Mouse (Mus musculus) liver, adult 2 months (tissue): ENCODE results near the gene Vmn2r26. TPM values are rescaled to one million over a fixed set of nuclear protein-coding genes. Genes with fewer than 3 reads are reported as not detected.
"Not testable (repeated sequence)": the region's sequence is repeated elsewhere in the genome, so short reads cannot be mapped to it uniquely, and the experiment has no call there.

Source experiments
- DNase-seq: peaks from one replicate; pipeline ENCODE4 v3.0.0-alpha.2; 2011; ENCODE audit warnings: low read depth, low spot score; ENCODE audit errors: extremely low read depth
- H3K27ac ChIP-seq: fragments of 200-500 bp; replicated peaks from 2 replicates; pipeline ENCODE4 v1.5.1; 2012; ENCODE audit warnings: low read depth, mild to moderate bottlenecking, control low read depth, inconsistent platforms, low read length; ENCODE audit not compliant: insufficient read depth
- H3K27me3 ChIP-seq: fragments of 200-500 bp; 2 replicates; pipeline ENCODE4 v1.6.1; 2012; ENCODE audit warnings: mild to moderate bottlenecking, moderate library complexity, low read length, inconsistent platforms; ENCODE audit not compliant: control insufficient read depth, insufficient read depth
- H3K36me3 ChIP-seq: fragments of 200-500 bp; 2 replicates; pipeline ENCODE4 v1.6.1; 2012; ENCODE audit warnings: low read length, inconsistent platforms; ENCODE audit not compliant: control insufficient read depth, insufficient read depth
- H3K4me1 ChIP-seq: fragments of 200-500 bp; 2 replicates; pipeline ENCODE4 v1.6.1; 2011; ENCODE audit warnings: low read length; ENCODE audit not compliant: control insufficient read depth, insufficient read depth
- H3K4me3 ChIP-seq: fragments of 200-500 bp; 2 replicates; pipeline ENCODE4 v1.5.1; 2011; ENCODE audit warnings: low read depth, mild to moderate bottlenecking, control low read depth, low read length, moderate library complexity; ENCODE audit not compliant: insufficient read depth
- H3K79me2 ChIP-seq: fragments of 200-500 bp; 2 replicates; pipeline ENCODE4 v1.6.1; 2012; ENCODE audit warnings: inconsistent platforms, mild to moderate bottlenecking, low read length, moderate library complexity; ENCODE audit not compliant: control insufficient read depth, insufficient read depth
- H3K9ac ChIP-seq: fragments of 200-500 bp; 2 replicates; pipeline ENCODE4 v1.6.1; 2012; ENCODE audit warnings: low read depth, mild to moderate bottlenecking, control low read depth, inconsistent platforms, low read length
- CTCF ChIP-seq: fragments of 200-500 bp; IDR thresholded peaks from 2 replicates; pipeline ENCODE4 v1.5.1; 2011; ENCODE audit warnings: low read depth, low read length, control low read depth
- POLR2A ChIP-seq: fragments of 200-500 bp; IDR thresholded peaks from 2 replicates; pipeline ENCODE4 v1.6.1; 2011; ENCODE audit warnings: low read length, control low read depth; ENCODE audit not compliant: insufficient read depth; ENCODE audit errors: extremely low read depth
- WGBS: fragments of 180-500 bp; shearing (Covaris S2); methylation state at CpG from one replicate; pipeline ENCODE4 v1.1.7; 2018; 5-methylcytosine and 5-hydroxymethylcytosine counted together
- polyA plus RNA-seq: library from polyadenylated mRNA; depleted of rRNA; stranded (reverse); fragments of >200 nt; gene quantifications from 2 replicates; pipeline ENCODE4 v1.2.3, GENCODE M21; 2012; rRNA removed
- total RNA-seq: library from RNA; depleted of rRNA; stranded (reverse); fragments of >200 nt; gene quantifications from 2 replicates; pipeline ENCODE4 v1.2.3, GENCODE M21; 2014; rRNA removed

The Vmn2r26 gene
- not detected in 2 replicates for total RNA-seq
- polyA plus RNA-seq: not detected in 2 replicates

- H3K27ac ChIP-seq, H3K4me1 ChIP-seq, H3K4me3 ChIP-seq, H3K27me3 ChIP-seq, H3K79me2 ChIP-seq, H3K9ac ChIP-seq, DNase-seq, H3K36me3 ChIP-seq: not testable (repeated sequence)
- 27% methylated on average over 1 of the region's 1 CpGs for WGBS
Observed at GRCm38 (mm10) chr6:124024268-124024667, at the start of gene Vmn2r26. TSS of gene Vmn2r26 (plus strand) at chr6:124024568.

- no peak overlapping the region for H3K27ac ChIP-seq
- no peaks in the 10 kb centered on the region for H3K27me3 ChIP-seq
- DNase-seq: no peak
- no peaks in the 10 kb centered on the region for H3K79me2 ChIP-seq
- H3K36me3 ChIP-seq: no peaks in the 10 kb centered on the region
- H3K4me1 ChIP-seq: no peaks in the 10 kb centered on the region
- H3K9ac ChIP-seq: no peak overlapping the region
- no peak for TF ChIP-seq CTCF
- no peak for TF ChIP-seq POLR2A
- WGBS: 38% methylated on average over 1 of the region's 1 CpGs
- no peak overlapping the region for H3K4me3 ChIP-seq
Observed at GRCm38 (mm10) chr6:124020841-124021240, 3.5 kb upstream of the Vmn2r26 start.

- H3K4me3 ChIP-seq: no peak overlapping the region
- no peaks in the 10 kb centered on the region for H3K36me3 ChIP-seq
- H3K27ac ChIP-seq: no peak overlapping the region
- no peaks in the 10 kb centered on the region for H3K27me3 ChIP-seq
- no peaks in the 10 kb centered on the region for H3K79me2 ChIP-seq
- H3K9ac ChIP-seq: no peak overlapping the region
- no peak for DNase-seq
- no peaks in the 10 kb centered on the region for H3K4me1 ChIP-seq
- TF ChIP-seq CTCF (no peak), POLR2A (no peak)
Observed at GRCm38 (mm10) chr6:124048388-124048787, 24.0 kb downstream of the Vmn2r26 start.

- not testable (repeated sequence) for H3K9ac ChIP-seq, H3K36me3 ChIP-seq, H3K27me3 ChIP-seq, H3K4me3 ChIP-seq, DNase-seq, H3K4me1 ChIP-seq, H3K79me2 ChIP-seq, H3K27ac ChIP-seq
Observed at GRCm38 (mm10) chr6:124053611-124054010, 29.2 kb downstream of the Vmn2r26 start.

- TF ChIP-seq POLR2A (no peak), CTCF (no peak)
- Histone ChIP-seq H3K4me1 (no peaks in the 10 kb centered on the region), H3K36me3 (no peaks in the 10 kb centered on the region), H3K27ac (no peak overlapping the region), H3K27me3 (no peaks in the 10 kb centered on the region), H3K9ac (no peak overlapping the region), H3K4me3 (no peak overlapping the region), H3K79me2 (no peaks in the 10 kb centered on the region)
- 60% methylated on average over 4 of the region's 4 CpGs for WGBS
- no peak for DNase-seq
Observed at GRCm38 (mm10) chr6:124102334-124102733, 78.0 kb downstream of the Vmn2r26 start.

Other genes with a start within 250 kb of the Vmn2r26 start
- gene Vmn2r24, start 245.7 kb upstream of the Vmn2r26 start, total RNA-seq: not detected in 2 replicates
- not detected in 2 replicates for gene Vmn2r24, start 245.7 kb upstream of the Vmn2r26 start, polyA plus RNA-seq
- gene Vmn2r25, start 171.1 kb upstream of the Vmn2r26 start, total RNA-seq: not detected in 2 replicates
- gene Vmn2r25, start 171.1 kb upstream of the Vmn2r26 start, polyA plus RNA-seq: not detected in 2 replicates
- not detected in 2 replicates for gene Vmn2r27, start 207.3 kb downstream of the Vmn2r26 start, total RNA-seq
- not detected in 2 replicates for gene Vmn2r27, start 207.3 kb downstream of the Vmn2r26 start, polyA plus RNA-seq